Mouse (Mus musculus) right cerebral cortex, postnatal 14 days (tissue): ENCODE measurements at regions not wholly inside any gene's neighbourhood (a gene's known extent, or its start where the extent isn't known, plus 50 kb on each side); places are given as distances from the start of the nearest gene placed in this dataset.

Experiments used
- DNase-seq: peaks from one replicate; pipeline ENCODE4 v3.0.0; 2022

- no peak for DNase-seq
Measured at GRCm38 (mm10) chr11:25538641-25539258, 671.8 kb downstream of the 5730522E02Rik start.

- DNase-seq = no peak
Measured at GRCm38 (mm10) chr11:25536069-25536468, 674.5 kb downstream of the 5730522E02Rik start.

DNA sequence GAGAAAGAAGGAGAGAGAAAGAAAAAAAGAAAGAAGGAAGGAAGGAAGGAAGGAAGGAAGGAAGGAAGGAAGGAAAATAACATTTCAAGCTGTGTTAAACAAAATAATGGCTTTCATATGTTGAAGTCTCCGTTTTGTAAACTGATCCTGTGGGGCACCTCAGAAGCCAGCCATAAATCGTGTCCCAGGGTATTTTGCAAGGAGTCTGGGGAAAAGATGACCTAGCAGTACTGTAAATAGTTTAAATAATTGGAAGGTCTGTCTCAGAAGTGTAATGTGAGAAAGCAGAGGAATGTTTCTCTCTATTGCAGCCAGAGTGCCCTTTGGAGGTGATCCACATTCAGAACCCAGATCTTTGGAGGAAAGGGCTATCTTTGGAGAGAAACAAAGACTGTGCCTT lies 677.5 kb downstream of the 5730522E02Rik start:
- no peak for DNase-seq

GRCm38 (mm10) chr11:25531668-25532398 lies 678.7 kb downstream of the 5730522E02Rik start:
- DNase-seq = no peak

DNA sequence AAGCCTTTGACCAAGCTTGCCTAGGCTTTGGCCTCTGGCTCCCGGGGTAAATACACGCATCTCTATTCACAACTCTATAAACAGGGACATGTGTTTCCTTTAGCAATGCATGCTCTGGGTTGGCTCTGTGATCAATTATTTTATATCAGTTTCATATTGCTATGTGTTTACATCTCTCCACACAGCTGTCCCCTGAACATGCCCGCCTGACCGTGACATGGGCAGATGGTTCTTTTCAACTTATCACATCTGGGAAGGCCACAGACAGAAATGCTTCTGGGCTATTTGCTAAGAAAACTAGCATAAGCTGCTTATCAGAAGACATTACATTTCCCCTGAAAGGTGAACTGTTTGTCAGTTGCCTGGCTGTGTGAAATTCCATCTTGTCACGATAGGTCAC lies 682.5 kb downstream of the 5730522E02Rik start:
- DNase-seq = no peak

- DNase-seq = no peak
Measured at GRCm38 (mm10) chr11:25518903-25519302, 691.7 kb downstream of the 5730522E02Rik start.

DNA sequence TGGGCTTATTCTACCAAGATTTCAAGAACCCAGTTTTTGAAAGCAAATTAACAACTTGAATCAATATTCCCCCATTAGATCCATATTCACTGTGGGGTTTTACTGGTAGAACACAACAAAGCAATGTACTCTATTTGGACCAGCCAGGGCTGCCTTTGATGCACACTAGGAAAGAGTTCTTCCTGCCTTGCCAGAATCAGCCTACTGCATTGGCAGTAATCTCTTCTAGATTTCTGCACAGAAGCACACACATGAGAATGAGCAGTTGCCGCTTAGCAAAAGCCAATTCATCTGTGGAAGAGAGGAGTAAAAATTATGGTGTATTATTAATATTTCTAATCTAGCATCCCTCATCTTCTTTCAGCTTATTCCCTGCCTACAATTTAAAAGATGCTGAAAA lies 692.4 kb downstream of the 5730522E02Rik start:
- DNase-seq = no peak

DNA sequence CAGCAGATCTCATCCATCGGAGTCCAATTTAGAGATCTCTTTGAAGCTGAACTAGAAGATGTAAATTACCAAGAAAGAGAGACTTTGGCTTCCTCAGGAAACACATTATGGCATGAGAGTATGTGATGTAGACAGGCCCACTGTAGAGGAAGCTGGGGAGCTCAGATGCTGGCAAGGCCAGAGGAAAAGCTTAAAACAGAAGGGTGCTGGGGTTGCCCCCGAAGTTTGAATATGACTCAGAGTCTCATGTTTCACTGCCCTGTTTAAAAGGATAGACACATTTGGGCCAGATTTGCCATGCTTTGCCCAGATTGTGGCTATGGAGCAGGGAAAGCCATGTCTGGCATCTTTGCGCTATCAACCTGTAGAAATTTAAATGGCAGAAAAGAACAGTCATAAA lies 705.1 kb downstream of the 5730522E02Rik start:
- DNase-seq = no peak

GRCm38 (mm10) chr11:25473682-25474365 lies 736.7 kb downstream of the 5730522E02Rik start:
- DNase-seq = no peak

DNA sequence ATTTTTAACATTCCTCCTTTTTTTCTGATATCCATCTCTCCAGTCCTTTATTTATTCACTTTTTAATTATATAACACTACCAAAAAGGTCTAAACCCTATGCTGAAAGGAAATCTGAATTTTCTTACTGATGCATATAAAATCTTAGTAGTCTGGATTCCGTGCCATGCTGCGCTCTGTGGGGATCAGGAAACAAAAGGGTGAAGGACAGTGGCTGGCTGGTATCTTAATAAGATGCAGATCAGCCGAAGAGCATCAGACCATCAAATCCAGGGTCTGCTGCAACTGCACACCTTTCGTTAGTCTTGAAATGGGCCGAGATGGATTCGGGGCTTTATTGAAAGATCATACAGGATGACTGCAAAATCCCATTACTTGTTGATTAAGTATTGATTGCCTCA lies 740.7 kb downstream of the 5730522E02Rik start:
- no peak for DNase-seq

DNA sequence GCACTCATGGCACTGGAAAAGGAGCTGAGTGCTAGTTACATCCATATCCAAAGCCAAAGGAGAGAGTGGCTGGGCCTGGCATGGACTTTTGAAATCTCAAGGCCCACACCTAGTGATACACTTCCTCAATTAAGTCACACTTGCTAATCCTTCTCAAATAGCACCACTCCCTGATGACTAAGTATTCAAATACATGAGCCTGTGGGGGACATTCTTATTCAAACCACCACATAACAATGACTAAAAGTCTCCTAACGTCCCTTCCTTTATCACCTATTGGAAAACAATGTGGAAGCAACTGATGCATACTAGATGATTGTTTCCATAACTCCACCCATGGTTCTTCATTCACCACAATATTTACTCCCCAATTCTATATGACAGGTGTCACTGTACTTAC lies 773.4 kb downstream of the 5730522E02Rik start:
- no peak for DNase-seq

DNA sequence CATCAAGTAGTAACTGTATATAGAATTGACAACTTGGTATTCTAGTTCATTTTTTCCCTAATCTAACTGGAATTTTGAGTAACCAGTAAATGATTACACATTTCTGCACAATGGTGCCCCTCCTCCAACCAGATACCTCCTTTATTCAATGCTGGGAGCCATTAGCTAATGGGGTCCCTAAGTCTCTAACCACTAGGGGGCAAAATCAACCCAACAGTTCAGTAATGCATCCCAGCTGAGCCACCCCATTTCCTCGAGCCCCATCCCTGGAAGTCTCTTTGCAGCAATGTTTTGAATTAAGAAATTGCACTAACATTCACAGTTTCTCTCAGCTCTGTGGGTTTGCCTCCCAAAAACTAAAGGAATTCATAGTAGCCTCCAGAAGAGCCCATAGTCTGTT lies 774.9 kb downstream of the 5730522E02Rik start:
- DNase-seq = no peak

GRCm38 (mm10) chr11:25423186-25423585 lies 787.4 kb downstream of the 5730522E02Rik start:
- DNase-seq = no peak

GRCm38 (mm10) chr11:25421486-25421885 lies 789.1 kb downstream of the 5730522E02Rik start:
- DNase-seq = no peak

- DNase-seq = no peak
Measured at GRCm38 (mm10) chr11:25410403-25411090, 800.0 kb downstream of the 5730522E02Rik start.

GRCm38 (mm10) chr11:25391649-25392048 lies 818.9 kb downstream of the 5730522E02Rik start:
- no peak for DNase-seq

DNA sequence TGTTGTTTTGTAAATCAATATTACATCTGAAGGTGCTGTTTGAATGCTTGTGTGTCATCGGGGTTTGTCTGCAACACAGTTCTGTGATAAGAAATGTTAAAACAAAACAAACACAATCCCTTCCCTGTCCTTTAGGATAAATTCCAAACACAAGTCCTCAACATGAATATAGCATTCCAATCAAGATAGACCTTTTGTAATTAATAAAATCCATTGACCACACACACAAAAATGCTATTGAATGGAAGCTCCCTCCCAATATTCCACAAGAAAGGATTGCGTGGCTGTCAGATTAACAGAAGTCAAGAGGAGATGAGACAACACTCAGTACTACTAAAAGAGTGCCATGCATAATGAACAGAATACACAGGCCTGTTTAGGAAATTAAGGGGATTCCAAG lies 843.5 kb downstream of the 5730522E02Rik start:
- no peak for DNase-seq

GRCm38 (mm10) chr11:25365433-25365832 lies 845.1 kb downstream of the 5730522E02Rik start:
- DNase-seq = no peak

- no peak for DNase-seq
Measured at GRCm38 (mm10) chr11:25359723-25360122, 850.8 kb downstream of the 5730522E02Rik start.

DNA sequence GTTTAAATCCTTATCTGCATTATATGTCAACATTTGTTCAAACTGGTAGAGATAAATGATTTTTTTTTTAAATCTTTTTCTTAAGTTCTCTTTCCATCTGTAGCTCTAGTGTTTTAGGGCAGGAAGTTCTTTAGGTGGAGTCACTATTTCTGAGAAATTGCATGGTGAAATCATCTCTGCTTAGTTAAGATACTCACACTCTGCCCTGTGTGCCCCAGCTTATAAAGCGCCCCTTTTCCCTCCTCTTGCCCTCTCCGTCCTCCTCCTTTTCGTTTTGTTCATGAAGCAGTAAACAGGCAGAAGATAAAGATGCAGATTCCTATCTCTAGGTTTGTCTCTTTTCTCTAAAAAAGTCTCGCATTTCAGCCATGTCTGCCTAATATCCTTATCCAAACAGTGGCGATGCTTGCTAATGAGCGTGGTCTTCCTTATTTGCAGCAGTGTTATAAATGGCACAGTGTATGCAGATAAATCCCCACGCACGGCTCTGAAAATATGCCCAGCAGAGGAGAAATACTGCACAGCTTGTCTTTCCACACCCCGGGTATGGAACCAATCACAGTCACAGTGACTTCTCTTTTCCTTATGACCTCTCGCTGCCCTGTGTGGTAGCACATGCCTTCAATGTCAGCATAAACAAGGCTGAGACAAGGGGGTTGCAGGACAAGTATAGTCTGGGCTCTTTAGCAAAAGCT lies 852.7 kb downstream of the 5730522E02Rik start:
- peak; percentile 14 for DNase-seq

- peak; percentile 17 for DNase-seq
Measured at GRCm38 (mm10) chr11:25356671-25357586, 853.6 kb downstream of the 5730522E02Rik start.

DNA sequence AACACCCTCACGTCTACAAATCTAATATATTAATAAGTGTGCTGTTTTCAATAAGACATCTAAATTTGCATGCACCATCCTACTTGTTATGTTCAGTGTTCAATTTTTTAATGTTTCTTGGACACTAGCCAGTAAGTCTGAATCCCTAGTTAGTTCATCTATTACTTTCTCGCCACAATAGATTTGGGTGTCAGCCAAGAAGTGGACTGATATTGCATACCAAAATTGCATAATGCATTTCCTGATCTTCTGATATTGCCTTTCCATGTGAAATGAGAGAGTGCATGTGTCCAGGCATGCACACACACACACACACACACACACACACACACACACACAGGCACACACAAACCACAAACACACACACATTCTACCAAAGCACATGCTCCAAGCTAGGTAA lies 874.9 kb downstream of the 5730522E02Rik start:
- DNase-seq = no peak
